Mouse (Mus musculus) left cerebral cortex, adult 18-20 months (tissue): ENCODE measurements at regions not wholly inside any gene's neighbourhood (a gene's known extent, or its start where the extent isn't known, plus 50 kb on each side); places are given as distances from the start of the nearest gene placed in this dataset.

ENCODE experiments used
- DNase-seq, 2 experiments: peaks; one replicate each; pipeline ENCODE4 v3.0.0; 2021 to 2022; ENCODE audit warnings: low spot score in 2 of 2, mixed read lengths in 1 of 2

- DNase-seq, result no peak
Measured at GRCm38 (mm10) chr16:29860306-29860705, 203.9 kb upstream of the Hes1 start.

- no peak for DNase-seq
Measured at GRCm38 (mm10) chr16:29861056-29861455, 203.1 kb upstream of the Hes1 start.

- no peak for DNase-seq
Measured at GRCm38 (mm10) chr16:29865075-29865740, 199.0 kb upstream of the Hes1 start.

- DNase-seq, result no peak
Measured at GRCm38 (mm10) chr16:29871395-29871794, 192.8 kb upstream of the Hes1 start.

DNA sequence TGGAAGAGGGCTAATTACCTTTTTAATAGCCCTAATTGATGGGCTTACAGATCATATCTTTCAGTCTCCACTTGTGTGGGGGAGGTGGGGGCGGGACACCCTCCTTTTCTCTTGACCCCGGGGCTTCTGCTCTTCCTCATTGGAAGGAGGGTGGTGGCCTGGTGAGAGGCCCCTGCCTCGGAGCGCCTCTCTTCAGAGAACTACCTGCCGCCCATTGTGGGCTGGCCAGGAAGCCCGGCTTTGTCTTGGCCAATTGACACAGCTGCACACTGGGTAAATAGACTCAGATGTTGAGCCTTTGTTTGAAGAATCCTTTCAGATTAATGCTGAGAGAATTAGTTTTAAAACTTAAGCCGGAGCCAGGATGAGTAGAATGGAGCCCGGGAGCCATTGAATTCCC, 188.0 kb upstream of the Hes1 start:
- no peak for DNase-seq

DNA sequence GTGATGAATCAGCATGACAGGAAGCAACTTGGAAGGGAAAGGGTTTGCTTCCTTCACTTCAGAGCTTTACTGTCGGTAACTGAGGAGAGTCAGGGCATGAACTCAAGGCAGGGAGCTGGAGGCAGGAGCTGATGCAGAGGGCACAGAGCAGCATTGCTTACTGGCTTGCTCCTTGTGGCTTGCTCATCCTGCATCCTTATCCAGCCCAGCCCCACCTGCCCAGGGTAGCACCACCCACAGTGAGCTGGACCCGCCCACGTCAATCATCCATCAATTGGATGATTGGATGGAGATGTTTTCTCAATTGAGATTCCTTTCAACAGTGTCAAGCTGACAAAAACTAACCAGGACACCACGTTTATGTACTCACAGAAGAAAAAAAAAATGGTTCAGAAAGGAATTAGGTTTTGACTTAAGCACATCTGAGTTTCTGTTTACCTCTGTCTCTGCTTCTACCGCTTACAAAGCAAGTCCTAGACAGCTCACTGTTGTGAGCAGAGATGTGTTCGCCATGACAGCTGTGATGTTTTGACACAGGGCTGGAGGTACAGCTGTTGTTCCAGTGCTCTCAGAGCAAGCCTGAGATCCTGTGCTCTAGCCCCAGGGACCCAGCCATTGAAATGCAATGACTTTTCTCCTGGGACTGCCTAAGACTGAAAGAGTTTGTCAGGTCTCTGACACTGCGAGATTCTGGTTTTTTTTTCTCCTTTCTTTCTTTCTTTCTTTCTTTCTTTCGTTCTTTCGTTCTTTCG, 186.6 kb upstream of the Hes1 start:
- no peak for DNase-seq

DNA sequence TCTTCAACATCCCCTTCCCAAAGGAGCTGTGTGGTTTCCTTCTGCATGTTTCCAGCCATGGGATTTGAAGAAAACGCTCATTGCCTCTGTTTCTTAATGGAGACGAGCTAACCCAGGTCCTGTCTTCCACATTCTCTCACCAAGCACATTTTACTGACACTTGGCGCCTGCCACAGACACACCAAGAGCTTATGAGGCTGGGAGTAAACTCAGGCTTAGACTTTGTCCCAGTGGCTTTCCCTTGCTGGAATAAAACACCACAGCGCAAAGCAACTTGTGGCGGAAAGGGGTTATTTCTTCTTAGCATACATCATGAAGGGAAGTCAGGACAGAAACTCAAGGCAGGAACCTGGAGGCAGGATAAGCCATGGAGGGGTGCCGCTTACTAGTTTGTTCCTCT, 184.5 kb upstream of the Hes1 start:
- DNase-seq, result no peak

GRCm38 (mm10) chr16:29881497-29881896, 182.7 kb upstream of the Hes1 start:
- DNase-seq, result no peak

DNA sequence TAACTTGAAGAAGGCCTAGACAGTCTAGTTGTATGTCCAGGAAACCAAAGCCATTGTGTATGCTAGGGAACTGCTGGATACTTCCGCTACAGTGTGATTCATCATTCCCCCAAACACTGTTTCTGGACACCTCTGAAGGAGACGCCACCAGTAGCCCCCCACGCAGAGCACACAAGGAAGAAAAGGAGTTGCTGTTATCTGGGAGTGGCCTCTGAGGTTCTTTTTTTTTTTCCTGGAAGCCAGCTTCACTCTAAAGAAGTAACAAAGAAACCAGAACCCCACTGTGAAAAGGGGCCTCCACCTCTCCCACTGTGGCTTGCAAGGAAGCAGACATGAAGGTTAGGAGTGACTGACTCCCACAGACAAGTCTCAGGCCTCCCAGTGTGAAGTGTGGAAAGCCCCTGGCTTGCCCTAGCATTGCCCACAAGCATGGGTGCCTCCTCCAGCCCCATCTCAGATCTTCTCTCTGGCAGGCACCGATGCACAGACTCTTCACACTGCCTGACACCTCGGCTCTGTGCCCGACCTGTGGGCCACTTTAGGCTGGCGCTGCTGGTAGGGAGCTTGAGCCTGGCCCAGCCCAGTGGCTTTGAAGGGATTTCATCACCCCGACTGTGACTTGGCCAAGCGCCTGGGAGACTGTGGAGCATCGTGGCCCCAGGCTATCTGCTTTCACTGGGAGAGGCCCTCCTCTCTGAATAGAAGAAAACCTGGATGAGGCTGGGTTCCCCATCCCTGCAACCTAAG, 181.8 kb upstream of the Hes1 start:
- no peak for DNase-seq

- no peak for DNase-seq
Measured at GRCm38 (mm10) chr16:29883252-29883992, 180.8 kb upstream of the Hes1 start.

DNA sequence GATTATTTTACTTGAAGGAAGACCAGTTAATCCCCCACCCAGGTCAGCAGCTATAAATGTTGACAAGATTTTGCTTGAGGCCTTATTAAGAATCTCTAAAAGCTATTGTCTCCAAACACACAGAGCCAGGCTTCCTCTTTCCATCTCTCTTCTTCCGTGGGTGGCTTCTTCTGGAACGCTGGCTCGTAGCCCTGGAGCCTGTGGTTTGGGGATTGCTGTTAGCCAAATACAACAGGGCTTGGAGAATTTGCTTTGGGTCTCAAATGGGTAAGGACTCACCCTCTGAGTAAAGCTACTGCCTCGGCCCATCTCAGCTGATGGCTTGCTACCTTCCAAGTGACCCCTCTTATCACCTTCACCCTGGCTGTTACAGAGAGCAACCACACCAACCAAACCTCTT, 179.3 kb upstream of the Hes1 start:
- DNase-seq, result peak; percentile 36 to 41

GRCm38 (mm10) chr16:29886755-29887154, 177.4 kb upstream of the Hes1 start:
- DNase-seq, result no peak

- DNase-seq, result no peak
Measured at GRCm38 (mm10) chr16:29889346-29889745, 174.8 kb upstream of the Hes1 start.

GRCm38 (mm10) chr16:29891472-29891871, 172.7 kb upstream of the Hes1 start:
- DNase-seq, result no peak

DNA sequence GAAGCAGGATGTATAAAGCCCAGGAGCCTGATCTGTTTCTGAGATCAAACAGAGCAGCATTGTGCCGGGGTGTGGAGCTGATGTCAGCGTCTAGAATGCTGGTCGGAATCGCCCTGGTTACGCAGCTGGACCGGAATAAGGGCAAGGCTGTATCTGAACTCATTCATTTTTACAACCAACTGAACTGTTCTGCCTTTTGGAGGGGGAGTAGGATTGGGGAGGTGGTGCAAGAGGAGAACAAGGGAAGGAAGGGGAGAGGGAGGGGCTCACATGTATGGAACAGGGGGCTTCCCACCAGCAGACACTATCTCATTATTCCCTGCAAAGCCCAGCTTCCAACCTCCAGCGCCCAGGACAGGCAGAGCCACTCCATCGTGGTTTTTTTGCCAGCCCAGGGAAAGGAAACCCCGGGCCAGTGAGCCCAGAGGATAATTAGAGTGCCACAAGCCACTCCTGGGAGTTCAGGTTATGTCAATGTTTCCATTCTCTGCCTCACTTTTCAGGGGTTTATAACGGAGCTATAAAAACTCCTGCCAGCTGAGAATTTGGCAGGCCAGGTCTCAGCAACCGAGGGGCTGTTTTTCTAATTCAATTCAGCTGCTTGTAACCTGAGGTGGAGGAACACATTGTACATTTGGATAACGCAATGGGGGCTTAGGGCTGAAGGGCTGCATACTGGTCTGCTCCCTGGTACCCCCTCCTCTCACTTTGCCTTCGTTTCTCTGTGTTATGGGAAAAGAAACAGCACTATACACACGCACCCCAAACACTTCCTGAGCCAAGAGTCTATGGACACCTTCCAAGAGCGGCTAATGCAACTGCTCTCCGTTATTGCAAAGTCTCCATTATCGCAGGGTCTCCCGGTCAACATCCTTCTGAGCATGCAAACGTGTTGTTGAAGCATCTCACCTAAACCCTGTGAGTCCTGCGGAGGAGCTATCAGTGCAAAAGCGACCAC, 170.0 kb upstream of the Hes1 start:
- DNase-seq, result no peak

GRCm38 (mm10) chr16:29896393-29896792, 167.8 kb upstream of the Hes1 start:
- DNase-seq, result no peak

GRCm38 (mm10) chr16:29903510-29903909, 160.7 kb upstream of the Hes1 start:
- DNase-seq, result no peak

GRCm38 (mm10) chr16:29904183-29904775, 159.9 kb upstream of the Hes1 start:
- DNase-seq, result no peak

GRCm38 (mm10) chr16:29907331-29907730, 156.9 kb upstream of the Hes1 start:
- no peak for DNase-seq

DNA sequence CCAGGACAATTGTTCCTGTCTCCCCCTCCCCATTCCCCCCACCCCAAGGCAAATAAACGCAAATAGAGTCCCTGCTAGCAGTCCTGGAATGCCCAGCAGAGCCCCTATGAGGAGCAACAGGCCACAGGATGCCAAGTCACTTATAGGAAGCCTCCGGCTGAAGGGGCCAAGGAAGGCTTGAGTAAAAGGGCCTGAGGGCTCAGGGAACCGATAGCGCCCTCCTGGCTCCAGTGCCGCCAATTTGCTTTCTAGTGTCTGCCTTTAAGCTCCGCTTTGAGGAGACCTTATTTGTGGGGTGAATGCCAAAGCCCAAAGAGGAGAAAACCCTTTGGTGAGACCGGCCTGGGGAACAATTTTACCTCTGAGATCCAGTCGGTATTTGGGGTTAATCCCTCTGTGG, 156.2 kb upstream of the Hes1 start:
- DNase-seq, result no peak
